Mouse (Mus musculus) liver (tissue): ENCODE measurements around the gene Bag1.

Experiments used
- DNase-seq: peaks from one replicate; pipeline ENCODE4 v3.0.0-alpha.2; 2020; ENCODE audit warnings: mixed read lengths

Gene Bag1

DNA sequence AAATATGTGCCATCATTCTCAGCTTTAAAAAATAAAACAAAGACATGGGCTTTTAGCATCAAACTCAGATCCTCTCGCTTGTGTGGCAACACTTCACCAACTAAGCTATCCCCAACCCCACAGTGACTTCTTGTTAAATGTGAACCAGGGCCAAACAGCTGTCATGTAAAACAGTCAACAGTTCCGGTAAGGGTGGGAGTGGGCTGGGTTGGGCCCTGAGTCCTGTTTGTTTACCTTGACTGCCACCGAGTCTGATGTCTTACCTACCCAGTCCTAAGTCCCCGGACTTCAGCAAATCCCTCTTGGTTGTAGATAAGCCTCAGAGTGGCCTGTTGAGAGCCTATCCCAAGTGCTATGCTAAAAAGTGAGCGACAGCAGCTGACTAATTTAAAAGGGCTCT, 14.4 kb downstream of the Bag1 start:
- DNase-seq = no peak

DNA sequence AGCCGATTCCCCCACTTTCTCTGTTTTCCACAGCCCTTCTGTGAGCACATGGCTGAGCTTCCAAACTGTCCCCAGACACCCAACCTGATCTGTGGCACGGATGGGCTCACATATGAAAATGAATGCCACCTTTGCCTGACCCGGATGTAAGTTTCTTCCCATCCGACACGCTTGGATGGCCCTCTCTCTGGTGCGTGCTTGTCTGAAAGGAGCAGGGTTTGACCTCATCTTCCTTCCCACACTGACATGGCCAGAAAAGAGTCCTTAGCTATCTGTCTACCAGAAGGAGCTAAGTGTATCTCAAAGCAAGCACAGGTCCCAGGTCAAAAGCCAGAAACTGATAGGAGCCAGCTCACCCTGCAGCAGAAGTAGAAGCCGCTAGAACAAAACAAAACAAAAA, 19.0 kb downstream of the Bag1 start:
- DNase-seq = no peak

DNA sequence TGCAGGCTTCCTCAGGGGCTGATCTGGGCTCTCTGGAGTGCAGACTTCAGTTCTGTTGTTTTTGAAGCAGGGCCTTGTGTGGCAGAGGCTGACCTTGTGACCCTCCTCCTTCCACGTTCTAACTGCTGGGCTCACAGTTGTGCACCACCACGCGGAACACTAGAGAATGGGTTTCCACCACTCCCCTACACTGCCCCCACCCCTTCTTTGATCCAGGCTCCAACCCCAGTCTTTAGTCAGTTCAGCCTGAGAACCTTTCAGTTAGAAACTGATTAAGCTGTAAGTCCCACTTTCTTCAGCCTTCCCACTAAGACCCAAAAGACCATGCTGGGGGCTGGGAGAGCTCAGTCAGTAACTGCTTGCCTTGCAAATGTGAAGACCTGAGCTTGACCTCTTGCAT, 22.5 kb downstream of the Bag1 start:
- no peak for DNase-seq

DNA sequence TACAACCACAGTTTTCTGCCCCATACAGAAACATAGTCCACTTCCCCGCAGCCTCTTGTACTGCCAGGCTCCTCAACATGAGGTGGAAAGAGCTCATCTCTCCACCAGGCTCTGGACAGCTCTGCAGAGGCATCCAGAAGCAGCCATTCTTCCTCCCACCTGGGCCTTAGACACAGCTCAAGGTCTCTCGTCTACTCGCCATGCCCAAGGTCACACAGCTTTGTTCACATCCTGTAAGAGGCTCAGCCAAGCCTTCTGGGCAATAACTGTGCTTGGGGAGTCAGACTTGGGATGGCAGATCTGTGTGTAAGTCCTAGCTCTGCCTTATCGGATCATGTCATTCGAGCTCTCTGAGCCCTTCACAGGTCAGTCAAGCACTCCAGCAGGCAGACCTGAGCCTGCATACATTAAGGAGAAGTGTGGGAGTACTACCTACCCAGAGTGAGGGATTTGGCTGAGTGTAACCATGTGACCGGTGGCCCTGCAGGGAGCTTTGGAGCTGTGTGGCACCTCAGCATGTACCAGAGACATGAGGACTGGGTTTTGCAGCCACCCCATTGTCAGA, 24.9 kb downstream of the Bag1 start:
- no peak for DNase-seq

DNA sequence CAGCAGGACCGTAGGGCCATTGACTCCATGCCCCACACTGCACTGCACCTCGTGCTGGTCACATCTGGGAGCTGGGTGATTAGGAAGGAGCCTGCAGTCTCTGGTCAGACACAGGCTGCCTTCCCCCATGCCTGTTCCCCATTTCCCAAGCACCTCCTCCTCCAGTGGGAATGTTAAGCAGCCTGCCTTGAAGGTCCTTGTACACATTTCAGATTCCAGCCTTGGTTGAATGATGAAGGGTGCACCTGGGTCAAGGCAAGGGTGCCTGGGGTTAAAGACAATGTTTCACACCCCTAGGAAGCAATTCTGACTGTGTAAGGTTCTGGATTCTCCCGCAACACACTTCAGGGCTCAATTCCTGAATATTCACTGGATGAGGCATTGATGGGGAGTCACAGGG, 26.8 kb downstream of the Bag1 start:
- no peak for DNase-seq

DNA sequence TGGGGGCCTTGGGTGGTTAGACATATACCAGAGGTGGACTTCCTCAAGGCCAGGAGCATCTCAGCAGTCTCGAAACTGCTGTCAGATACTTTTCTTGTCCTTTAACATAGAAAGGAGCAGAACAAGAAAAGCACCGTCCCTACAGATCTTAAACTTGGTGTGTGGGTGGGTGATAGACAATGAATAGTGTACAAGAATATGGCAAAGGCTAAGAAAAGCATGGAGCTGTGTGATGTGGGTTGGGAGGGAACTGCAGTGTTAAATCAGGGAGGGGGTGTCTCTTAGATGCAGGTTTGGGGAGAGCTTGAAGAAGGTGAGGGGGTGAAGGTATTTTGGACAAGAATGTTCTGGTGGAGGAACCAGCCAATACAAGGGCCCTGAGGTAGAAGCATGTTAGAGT, 27.5 kb downstream of the Bag1 start:
- DNase-seq = no peak

DNA sequence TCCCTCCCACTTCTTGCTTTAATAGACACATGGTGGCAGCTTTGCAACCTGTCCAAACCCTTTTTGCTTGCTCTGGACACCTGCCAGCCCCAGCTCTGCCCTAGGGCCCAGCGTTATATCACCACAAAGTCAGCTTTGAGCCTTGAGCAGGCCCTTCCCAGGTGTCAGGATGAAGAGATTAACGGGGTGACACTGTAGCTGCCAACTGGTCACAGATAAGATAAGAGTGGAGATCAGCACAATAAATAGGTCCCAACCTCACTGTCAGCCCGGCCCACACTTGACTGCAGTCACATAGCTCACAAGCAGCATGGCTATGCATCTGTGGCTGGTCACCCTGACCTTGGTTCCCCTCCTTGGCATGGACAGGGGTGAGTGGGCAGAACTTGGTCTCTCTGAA, 28.3 kb downstream of the Bag1 start, which contains the start of gene Spink4:
Gene Spink4, plus strand, starts transcription at position 268 of the 400 bp plus-strand sequence.
- peak; percentile 26 for DNase-seq

DNA sequence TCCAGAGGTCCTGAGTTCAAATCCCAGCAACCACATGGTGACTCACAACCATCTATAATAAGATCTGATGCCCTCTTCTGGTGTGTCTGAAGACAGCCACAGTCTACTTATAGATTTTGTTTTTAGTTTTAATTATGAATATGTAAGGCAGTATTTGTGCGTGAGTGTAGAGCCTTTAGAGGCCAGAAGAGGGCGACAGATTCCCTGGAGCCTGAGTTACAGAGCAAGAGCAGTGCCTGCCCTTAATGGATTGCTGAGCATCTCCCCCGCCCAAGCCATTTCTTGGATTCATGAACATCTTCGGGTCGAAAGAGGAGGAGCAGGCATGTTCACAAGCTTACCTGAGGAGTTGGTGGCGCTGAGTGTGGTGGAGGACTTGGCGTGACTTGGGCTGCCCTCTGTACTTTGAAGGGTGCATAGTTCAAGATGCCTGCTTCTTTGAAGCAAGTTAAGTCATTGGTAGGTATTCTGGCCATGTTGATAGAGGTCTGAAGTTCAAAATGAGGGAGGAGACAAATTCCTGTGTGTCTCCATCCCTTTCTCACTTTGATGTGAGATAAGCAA, 31.4 kb downstream of the Bag1 start:
- DNase-seq = no peak

DNA sequence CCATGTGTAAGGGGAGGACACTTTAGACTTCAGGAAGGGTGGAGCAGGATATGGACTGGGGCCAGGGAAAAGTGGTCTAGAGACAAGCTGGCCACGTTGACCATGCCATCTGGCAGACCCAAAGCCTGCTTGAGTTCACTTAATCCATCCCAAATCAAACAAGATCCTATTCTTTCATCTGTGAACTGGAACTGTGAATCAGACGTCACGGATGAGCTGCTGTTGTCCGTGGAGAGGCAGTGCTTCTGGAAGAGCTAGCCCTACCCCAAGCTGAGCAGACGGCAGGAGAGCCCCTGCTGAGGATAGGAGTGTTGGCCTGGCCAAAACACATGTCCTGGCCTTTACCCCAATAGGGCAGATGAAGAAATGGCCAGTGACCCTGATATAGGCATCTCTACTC, 32.1 kb downstream of the Bag1 start:
- no peak for DNase-seq

DNA sequence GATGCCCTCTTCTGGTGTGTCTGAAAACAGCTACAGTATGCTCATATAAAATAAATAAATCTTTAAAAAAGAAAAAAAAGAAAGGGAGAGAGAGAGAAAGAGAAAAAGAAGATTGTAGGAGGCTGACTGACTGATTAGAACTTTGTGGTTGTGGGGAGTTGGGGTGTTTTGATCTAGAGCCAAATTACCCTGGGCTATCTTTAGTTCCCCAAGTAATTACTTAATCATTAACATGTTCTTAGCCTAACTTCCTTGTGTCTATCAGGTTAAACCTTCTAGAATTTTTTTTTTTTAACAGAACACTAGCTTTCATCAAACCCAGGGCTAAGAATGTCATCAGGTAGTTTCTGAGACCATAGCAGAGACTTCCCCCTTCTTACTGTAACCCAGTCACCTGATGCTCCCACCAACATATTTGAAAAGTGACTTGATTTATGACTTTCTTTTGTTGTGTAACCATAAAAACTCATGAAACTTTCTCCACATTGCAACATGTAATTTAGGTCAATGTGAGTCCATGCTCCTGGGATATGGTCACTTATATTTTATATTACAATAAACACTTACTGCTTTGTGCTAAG, 33.7 kb downstream of the Bag1 start:
- no peak for DNase-seq

DNA sequence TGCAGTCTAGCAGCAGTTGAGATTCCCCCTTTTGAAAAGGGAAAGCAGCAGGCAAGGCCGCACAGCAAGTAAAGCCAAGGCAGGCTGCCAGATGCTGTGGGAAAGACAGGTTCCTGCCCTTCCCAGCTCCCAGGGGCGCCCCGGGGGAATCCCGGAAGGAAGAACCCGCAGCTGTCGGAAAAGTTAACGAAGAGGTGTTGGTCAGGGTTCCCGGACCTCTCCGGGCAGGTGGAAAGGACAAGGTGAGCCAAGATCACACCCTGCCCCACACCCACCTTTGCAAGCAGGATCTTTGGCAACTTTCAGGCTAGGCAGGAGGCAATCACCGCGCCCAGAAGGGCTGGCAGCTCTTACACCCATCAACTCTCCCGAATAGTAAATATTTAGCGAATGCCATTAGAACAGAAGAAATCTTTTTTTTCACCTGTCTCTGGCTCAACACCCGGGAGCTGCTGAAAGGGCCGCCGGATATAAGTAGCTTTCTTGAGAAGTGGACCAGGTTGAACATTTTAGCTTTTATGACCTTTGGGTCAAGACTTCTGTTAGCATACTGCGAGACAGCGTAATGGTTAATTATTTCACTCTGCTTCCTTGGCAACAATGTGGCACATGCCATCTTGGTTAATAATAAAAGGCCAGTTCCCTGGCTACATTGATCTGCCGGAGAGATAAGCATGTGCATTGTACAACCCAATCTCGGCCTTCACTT, 39.7 kb downstream of the Bag1 start:
- DNase-seq = no peak

DNA sequence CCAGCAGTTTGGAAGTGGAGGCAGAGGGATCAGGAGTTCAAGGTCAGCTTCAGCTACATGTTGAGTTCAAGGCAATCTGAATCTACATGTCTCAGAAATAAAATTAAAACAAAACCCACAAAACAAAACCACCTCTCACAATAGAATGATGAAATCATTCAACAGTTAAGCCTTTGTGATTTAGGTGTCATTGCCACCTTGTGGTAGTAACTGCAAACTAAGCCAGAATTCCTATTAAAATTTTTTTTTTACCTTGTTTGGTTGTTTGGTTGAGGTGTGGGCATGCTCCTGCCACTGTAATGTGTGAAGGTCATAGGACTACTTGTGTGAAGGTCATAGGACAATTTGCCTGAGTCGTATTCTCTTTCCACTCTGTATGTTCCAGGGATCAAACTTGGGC, 41.8 kb downstream of the Bag1 start:
- DNase-seq = no peak

DNA sequence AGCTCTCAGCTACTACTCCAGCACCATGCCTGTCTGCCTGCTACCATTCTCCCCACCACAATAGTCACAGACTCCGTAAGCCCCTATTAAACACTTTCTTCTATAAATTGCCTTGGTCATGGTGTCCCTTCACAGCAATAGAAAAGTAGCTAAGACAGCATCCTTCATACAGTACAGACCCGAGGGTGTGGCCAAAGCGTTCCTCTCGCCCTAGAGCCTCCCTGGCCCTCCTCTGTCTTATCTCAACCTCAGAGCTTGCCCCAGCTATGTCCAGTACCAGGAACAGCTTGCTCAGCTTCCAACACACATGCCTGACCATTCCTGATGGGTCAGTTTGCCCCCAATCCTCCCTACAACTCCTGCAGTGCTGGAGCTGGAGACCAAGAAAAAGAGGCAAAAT, 47.5 kb downstream of the Bag1 start:
- DNase-seq = peak; percentile 32

DNA sequence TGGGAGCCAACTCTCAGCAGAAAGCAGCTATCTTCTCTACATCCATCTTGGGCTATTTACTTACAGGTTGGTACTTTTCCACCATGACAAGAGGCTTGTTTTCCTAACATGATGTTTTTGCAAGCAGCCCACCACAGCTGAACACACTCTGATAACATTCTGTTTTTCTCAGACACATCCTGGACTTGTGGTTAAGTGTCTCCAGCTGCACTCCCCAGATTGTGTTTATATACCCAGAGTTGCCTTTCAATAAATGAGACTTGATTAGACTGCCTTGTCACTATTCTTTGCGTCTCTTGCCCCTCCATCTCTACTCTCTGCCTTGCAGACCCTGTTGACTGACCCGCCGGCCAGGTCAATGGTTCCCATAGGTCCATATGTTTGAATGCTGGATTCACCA, 48.0 kb downstream of the Bag1 start:
- no peak for DNase-seq

DNA sequence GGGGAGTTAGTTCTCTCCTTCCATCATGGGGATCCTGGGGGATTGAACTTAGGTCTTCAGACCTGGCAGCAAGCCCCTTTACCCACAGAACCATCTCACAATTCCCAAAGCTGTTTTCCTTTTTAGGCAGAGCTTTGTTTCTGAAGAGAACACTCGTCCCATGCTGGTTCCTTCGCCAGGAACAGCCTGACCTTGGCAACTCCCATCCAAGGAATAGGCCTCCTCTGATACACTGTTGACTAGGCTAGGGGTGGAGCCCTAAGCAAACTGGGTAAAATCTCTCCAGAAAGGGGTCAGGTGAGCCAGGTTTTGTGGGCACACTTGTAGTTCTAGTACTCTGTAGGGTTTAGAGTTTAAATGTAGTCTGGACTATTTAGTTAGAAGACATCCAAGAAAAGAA, 48.8 kb downstream of the Bag1 start:
- no peak for DNase-seq

DNA sequence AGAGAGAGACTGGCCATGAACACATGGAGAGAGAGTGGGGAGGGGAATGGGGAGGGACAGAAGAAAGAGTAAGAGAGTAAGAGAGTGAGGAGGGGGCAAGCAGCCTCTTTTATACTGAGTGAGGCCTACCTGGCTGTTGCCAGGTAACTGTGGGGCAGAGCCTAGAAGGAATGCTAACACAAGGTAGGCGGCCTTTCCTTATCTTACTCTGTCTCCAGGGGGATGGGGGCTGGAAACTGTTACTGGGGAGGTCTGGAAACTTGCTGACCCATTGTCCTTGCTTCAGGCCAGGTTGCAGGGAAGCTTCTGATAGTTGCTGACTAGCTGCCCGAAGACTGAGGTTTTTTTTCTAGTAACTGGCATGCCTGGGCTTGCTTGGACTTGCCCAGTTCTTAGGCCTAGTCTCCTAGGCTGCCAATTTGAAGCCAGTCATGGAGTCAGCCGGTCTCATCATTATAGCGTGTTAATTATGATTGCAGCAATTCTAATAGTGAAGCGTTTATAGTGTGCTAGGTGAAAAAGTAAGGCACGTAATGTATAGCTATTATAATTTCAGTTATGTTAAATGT, 49.5 kb downstream of the Bag1 start:
- no peak for DNase-seq

DNA sequence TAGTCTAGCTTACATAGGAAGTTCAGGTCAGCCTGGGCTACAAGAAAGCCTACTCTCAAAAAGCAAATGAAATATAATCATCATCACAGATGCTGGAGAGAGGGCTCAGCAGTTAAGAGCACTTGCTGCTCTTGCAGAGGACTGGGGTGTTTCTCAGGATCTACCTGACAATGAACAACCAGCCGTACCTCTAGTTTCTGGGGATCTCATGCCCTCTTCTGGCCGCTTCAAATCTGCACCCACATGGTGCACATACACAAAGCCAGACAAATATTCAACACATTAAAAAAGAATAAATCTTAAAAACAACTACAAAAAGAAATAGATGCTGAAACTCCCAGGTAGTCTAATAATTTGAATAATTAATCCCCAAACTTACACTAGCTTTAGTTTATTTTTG, 52.4 kb downstream of the Bag1 start:
- DNase-seq = no peak

DNA sequence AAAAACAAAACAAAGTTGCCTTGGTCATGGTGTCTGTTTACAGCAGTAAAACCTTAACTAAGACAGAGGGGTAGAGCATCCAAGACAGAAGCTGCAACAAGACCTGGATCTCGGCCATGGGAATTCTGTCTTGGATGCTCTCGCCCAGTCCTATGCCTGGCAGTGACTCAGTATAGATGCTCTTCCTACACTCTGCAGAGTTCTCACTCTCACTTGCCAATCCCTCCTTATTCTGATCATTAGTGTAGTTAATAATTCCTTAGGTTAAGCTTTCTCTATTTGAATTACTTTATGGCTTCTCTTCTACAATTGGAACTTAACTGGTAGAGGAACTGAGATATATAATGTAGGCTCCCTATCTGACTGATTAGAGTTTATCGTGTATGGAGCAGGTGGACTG, 53.0 kb downstream of the Bag1 start:
- no peak for DNase-seq

DNA sequence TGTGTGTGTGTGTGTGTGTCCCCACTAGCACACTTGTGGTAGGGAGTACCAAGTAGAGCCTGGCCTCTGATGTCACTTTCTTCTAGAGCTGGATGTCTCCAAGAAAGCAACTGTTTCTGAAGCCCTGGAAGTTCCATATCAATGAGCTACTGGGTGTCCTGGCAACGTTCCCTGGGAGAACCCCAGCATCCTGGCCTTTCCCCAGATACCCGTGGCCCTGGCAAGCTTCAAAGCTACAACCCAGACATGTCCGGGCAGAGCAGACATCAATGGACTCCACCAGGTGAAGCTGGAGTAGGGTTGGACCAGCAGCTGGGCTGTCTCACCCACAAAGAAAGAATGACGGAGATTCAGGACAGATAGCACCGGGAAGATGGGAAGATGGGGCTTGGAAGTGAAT, 56.9 kb downstream of the Bag1 start:
- DNase-seq = no peak

DNA sequence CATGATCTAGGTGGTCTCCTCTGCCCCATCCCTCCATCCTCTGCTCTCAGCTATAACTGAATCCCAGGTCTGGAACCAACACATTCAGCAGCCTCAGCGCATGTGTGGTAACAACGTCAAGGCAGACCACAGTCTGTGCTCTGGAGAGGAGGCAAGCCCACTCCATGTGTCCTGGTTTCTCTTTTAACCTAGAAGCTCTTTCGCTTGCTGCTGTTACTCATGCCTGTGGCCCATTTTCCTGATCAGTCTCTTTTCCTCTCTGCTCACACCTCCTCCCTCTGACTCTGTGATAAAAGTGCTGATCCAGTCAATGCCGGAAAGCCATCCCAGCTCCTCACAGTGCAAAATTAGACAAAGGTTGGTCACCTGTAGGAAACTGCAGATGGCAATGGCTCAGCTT, 58.1 kb downstream of the Bag1 start:
- DNase-seq = no peak

DNA sequence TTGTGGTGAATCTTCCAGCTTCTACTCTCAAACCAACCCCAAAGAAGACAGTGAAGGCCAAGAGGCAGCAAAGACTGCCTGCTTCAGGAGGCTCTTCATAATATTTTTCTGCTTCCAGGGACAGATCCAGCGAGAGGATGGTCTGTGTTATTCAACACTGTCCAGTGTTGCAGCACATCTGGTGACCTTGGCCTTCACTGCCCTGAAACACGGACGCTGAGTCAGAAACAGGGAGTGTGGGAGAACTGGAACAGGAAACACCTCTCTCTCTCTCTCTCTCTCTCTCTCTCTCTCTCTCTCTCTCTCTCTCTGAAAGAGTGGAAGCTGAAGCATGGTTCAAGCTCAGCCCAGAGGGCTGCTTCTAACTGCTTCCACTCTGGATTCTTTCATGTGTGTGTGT, 58.8 kb downstream of the Bag1 start:
- no peak for DNase-seq

DNA sequence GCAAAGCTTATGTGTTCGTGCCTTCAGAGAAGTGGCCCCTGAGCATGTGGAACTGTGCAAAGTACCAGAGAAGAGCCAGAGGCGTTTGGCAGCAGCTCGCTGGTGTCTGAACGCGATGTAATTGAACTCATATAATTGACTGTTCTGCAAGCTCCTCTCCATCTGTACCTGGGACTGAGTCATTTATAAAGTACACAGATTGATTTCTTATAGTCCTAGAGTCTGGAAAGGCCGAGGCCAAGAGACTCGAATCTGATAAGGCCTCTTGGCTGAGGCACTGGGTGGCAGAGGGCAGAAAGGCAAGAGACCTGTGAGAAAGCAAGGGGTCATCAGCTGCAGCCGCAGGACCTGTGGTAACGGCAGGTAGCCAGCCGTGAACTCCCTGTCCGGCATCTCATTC, 59.3 kb downstream of the Bag1 start:
- DNase-seq = no peak
